Mouse (Mus musculus): ENCODE results near the gene Armh4.

DNA sequence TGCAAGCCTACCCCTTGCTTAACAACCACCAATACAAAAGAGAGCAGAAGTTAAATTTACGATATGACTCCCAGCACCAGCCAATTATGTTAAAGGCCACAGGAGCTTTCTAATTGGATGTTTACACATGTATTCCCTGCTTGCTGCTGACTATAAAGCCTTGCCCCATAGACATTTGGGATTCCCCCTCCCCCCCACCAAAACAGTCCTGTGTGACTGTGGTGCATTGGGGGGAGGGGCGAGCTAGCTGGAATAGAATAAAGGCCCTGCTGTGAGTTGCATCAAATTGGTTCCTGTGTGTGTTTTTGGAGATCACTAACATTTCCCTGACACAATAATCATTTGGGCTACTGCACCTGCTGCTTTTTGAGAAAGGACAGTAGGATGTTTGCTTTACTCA lies 106.6 kb downstream of the Armh4 start:
- no peak for TF ChIP-seq CTCF (IDR thresholded peaks at IDR 0.05; ENCODE audit: extremely low read depth, insufficient read depth, low read length)
- no peak for TF ChIP-seq POLR2A (IDR thresholded peaks at IDR 0.05; ENCODE audit: extremely low read depth, insufficient read depth, low read length)
